Mouse (Mus musculus) bone marrow, adult 2 months (tissue): ENCODE results near the gene Ankrd33b.

Experiments used
- CTCF ChIP-seq: fragments of 200-500 bp; IDR thresholded peaks from 2 replicates; pipeline ENCODE4 v1.5.1; 2011; ENCODE audit warnings: low read length, control low read depth; ENCODE audit not compliant: control insufficient read depth, insufficient read depth
- POLR2A ChIP-seq: fragments of 200-500 bp; IDR thresholded peaks from 2 replicates; pipeline ENCODE4 v1.6.1; 2011; ENCODE audit warnings: low read depth, mild to moderate bottlenecking, control low read depth, low read length, borderline replicate concordance; ENCODE audit not compliant: control insufficient read depth

DNA sequence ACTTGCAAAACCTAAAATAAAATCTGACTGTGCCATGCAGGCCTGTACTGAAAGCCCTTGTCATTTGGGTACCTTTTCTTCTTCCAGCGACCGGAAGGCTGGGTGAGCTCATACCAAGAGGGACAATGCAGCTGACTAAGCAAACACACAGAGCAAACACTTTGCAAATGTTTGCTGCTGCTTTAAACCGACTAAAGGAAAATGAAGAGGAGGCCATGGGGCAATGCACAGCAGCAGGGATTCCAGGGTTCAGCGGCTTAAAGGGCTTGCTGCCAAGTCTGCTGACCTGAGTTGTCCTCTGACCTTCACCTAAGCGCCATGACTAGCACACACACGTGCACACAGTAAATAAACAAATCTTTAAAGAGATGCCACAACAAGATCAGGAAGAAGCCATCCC, 23.9 kb downstream of the Ankrd33b start:
- TF ChIP-seq CTCF (no peak), POLR2A (no peak)
